Mouse (Mus musculus): ENCODE results near the gene Gm10282. TPM values are rescaled to one million over a fixed set of nuclear protein-coding genes. Genes with fewer than 3 reads are reported as not detected.
A peak's percentile ranks its signal among the peaks of the same experiment; 100 is the strongest.

Gene Gm10282
- polyA plus RNA-seq, 1 experiment: not detected

- H3K27ac ChIP-seq (ENCODE audit: insufficient read depth, low read depth, low read length): no peak overlapping the region
Measured at GRCm38 (mm10) chr8:72267106-72267505, 38.0 kb downstream of the Gm10282 start.

GRCm38 (mm10) chr8:72266671-72267070 lies 38.4 kb downstream of the Gm10282 start:
- peaks cover 9% of the 10 kb centered on the region for H3K4me1 ChIP-seq (ENCODE audit: control insufficient read depth, insufficient read depth, low read length)
- H3K4me3 ChIP-seq (ENCODE audit: insufficient read depth, low read length): no peak overlapping the region
- H3K27ac ChIP-seq (ENCODE audit: insufficient read depth, low read depth, low read length): no peak overlapping the region
- TF ChIP-seq POLR2A (IDR thresholded peaks at IDR 0.05; ENCODE audit: borderline replicate concordance, low read depth, low read length) (no peak), CTCF (IDR thresholded peaks at IDR 0.05; ENCODE audit: low read depth, low read length) (no peak)

More at GRCm38 (mm10) chr8:72267106-72267505, 38.0 kb downstream of the Gm10282 start:
- peaks cover 9% of the 10 kb centered on the region for H3K4me1 ChIP-seq (ENCODE audit: control insufficient read depth, insufficient read depth, low read length)
- no peak overlapping the region for H3K4me3 ChIP-seq (ENCODE audit: insufficient read depth, low read length)
- TF ChIP-seq CTCF (IDR thresholded peaks at IDR 0.05; ENCODE audit: low read depth, low read length): no peak
- TF ChIP-seq POLR2A (IDR thresholded peaks at IDR 0.05; ENCODE audit: borderline replicate concordance, low read depth, low read length): no peak

GRCm38 (mm10) chr8:72265342-72265741 lies 39.7 kb downstream of the Gm10282 start:
- no peak overlapping the region for H3K27ac ChIP-seq (ENCODE audit: insufficient read depth, low read depth, low read length)

GRCm38 (mm10) chr8:72263451-72263850 lies 41.6 kb downstream of the Gm10282 start:
- no peak overlapping the region for H3K4me3 ChIP-seq (ENCODE audit: insufficient read depth, low read length)
- no peak overlapping the region for H3K27ac ChIP-seq (ENCODE audit: insufficient read depth, low read depth, low read length)
- no peak for TF ChIP-seq POLR2A (IDR thresholded peaks at IDR 0.05; ENCODE audit: borderline replicate concordance, low read depth, low read length)
- TF ChIP-seq CTCF (IDR thresholded peaks at IDR 0.05; ENCODE audit: low read depth, low read length): no peak
- H3K4me1 ChIP-seq (ENCODE audit: control insufficient read depth, insufficient read depth, low read length): peaks cover 5% of the 10 kb centered on the region

More at GRCm38 (mm10) chr8:72265342-72265741, 39.7 kb downstream of the Gm10282 start:
- TF ChIP-seq POLR2A (IDR thresholded peaks at IDR 0.05; ENCODE audit: borderline replicate concordance, low read depth, low read length) (no peak), CTCF (IDR thresholded peaks at IDR 0.05; ENCODE audit: low read depth, low read length) (no peak)
- Histone ChIP-seq H3K4me3 (ENCODE audit: insufficient read depth, low read length) (no peak overlapping the region), H3K4me1 (ENCODE audit: control insufficient read depth, insufficient read depth, low read length) (peaks cover 9% of the 10 kb centered on the region)

- Histone ChIP-seq H3K4me1 (ENCODE audit: control insufficient read depth, insufficient read depth, low read length) (no peaks in the 10 kb centered on the region), H3K4me3 (ENCODE audit: insufficient read depth, low read length) (no peak overlapping the region), H3K27ac (ENCODE audit: insufficient read depth, low read depth, low read length) (no peak overlapping the region)
- TF ChIP-seq CTCF (IDR thresholded peaks at IDR 0.05; ENCODE audit: low read depth, low read length) (no peak), POLR2A (IDR thresholded peaks at IDR 0.05; ENCODE audit: borderline replicate concordance, low read depth, low read length) (no peak)
Measured at GRCm38 (mm10) chr8:72262756-72263155, 42.3 kb downstream of the Gm10282 start.

GRCm38 (mm10) chr8:72261872-72262271 lies 43.2 kb downstream of the Gm10282 start:
- H3K27ac ChIP-seq (ENCODE audit: insufficient read depth, low read depth, low read length): no peak overlapping the region

GRCm38 (mm10) chr8:72261431-72261830 lies 43.6 kb downstream of the Gm10282 start:
- TF ChIP-seq CTCF (IDR thresholded peaks at IDR 0.05; ENCODE audit: low read depth, low read length): no peak
- TF ChIP-seq POLR2A (IDR thresholded peaks at IDR 0.05; ENCODE audit: borderline replicate concordance, low read depth, low read length): no peak
- Histone ChIP-seq H3K4me1 (ENCODE audit: control insufficient read depth, insufficient read depth, low read length) (no peaks in the 10 kb centered on the region), H3K4me3 (ENCODE audit: insufficient read depth, low read length) (no peak overlapping the region), H3K27ac (ENCODE audit: insufficient read depth, low read depth, low read length) (no peak overlapping the region)

More at GRCm38 (mm10) chr8:72261872-72262271, 43.2 kb downstream of the Gm10282 start:
- TF ChIP-seq CTCF (IDR thresholded peaks at IDR 0.05; ENCODE audit: low read depth, low read length) (peak; percentile 27; the same call in 1 of the 2 replicates), POLR2A (IDR thresholded peaks at IDR 0.05; ENCODE audit: borderline replicate concordance, low read depth, low read length) (no peak)
- Histone ChIP-seq H3K4me1 (ENCODE audit: control insufficient read depth, insufficient read depth, low read length) (no peaks in the 10 kb centered on the region), H3K4me3 (ENCODE audit: insufficient read depth, low read length) (no peak overlapping the region)

GRCm38 (mm10) chr8:72261019-72261418 lies 44.0 kb downstream of the Gm10282 start:
- Histone ChIP-seq H3K4me3 (ENCODE audit: insufficient read depth, low read length) (no peak overlapping the region), H3K27ac (ENCODE audit: insufficient read depth, low read depth, low read length) (no peak overlapping the region), H3K4me1 (ENCODE audit: control insufficient read depth, insufficient read depth, low read length) (no peaks in the 10 kb centered on the region)
- TF ChIP-seq POLR2A (IDR thresholded peaks at IDR 0.05; ENCODE audit: borderline replicate concordance, low read depth, low read length) (no peak), CTCF (IDR thresholded peaks at IDR 0.05; ENCODE audit: low read depth, low read length) (peak; percentile 76)

GRCm38 (mm10) chr8:72260585-72260984 lies 44.5 kb downstream of the Gm10282 start:
- no peak for TF ChIP-seq CTCF (IDR thresholded peaks at IDR 0.05; ENCODE audit: low read depth, low read length)
- no peak for TF ChIP-seq POLR2A (IDR thresholded peaks at IDR 0.05; ENCODE audit: borderline replicate concordance, low read depth, low read length)
- Histone ChIP-seq H3K4me3 (ENCODE audit: insufficient read depth, low read length) (no peak overlapping the region), H3K27ac (ENCODE audit: insufficient read depth, low read depth, low read length) (no peak overlapping the region), H3K4me1 (ENCODE audit: control insufficient read depth, insufficient read depth, low read length) (no peaks in the 10 kb centered on the region)

GRCm38 (mm10) chr8:72259862-72260261 lies 45.2 kb downstream of the Gm10282 start:
- TF ChIP-seq POLR2A (IDR thresholded peaks at IDR 0.05; ENCODE audit: borderline replicate concordance, low read depth, low read length) (no peak), CTCF (IDR thresholded peaks at IDR 0.05; ENCODE audit: low read depth, low read length) (no peak)
- Histone ChIP-seq H3K4me3 (ENCODE audit: insufficient read depth, low read length) (no peak overlapping the region), H3K27ac (ENCODE audit: insufficient read depth, low read depth, low read length) (no peak overlapping the region), H3K4me1 (ENCODE audit: control insufficient read depth, insufficient read depth, low read length) (no peaks in the 10 kb centered on the region)

- H3K4me1 ChIP-seq (ENCODE audit: control insufficient read depth, insufficient read depth, low read length): no peaks in the 10 kb centered on the region
- TF ChIP-seq CTCF (IDR thresholded peaks at IDR 0.05; ENCODE audit: low read depth, low read length): no peak
- TF ChIP-seq POLR2A (IDR thresholded peaks at IDR 0.05; ENCODE audit: borderline replicate concordance, low read depth, low read length): no peak
- H3K27ac ChIP-seq (ENCODE audit: insufficient read depth, low read depth, low read length): no peak overlapping the region
Measured at GRCm38 (mm10) chr8:72257902-72258238, 47.2 kb downstream of the Gm10282 start.

More at GRCm38 (mm10) chr8:72257902-72258238, 47.2 kb downstream of the Gm10282 start:
- no peak overlapping the region for H3K4me3 ChIP-seq (ENCODE audit: insufficient read depth, low read length)
